Mouse (Mus musculus) G1E (cell line): Measurements from ENCODE around the gene Hyou1. TPM values are rescaled to one million over a fixed set of nuclear protein-coding genes. Genes with fewer than 3 reads are reported as not detected.

Source experiments
- ATAC-seq: 2 replicates; pipeline ENCODE4 v1.8.0; 2016; ENCODE audit warnings: mild to moderate bottlenecking; ENCODE audit not compliant: insufficient number of reproducible peaks, poor library complexity, low FRiP score, severe bottlenecking; ENCODE audit errors: extremely low read depth
- DNase-seq: peaks from one replicate; pipeline ENCODE4 v3.0.0; 2012; ENCODE audit warnings: low spot score
- H3K27me3 ChIP-seq: 2 replicates; pipeline ENCODE4 v1.6.1; 2012; ENCODE audit warnings: mild to moderate bottlenecking, low read length, inconsistent platforms; ENCODE audit not compliant: insufficient read depth
- H3K36me3 ChIP-seq: replicated peaks from 2 replicates; pipeline ENCODE3; 2012; ENCODE audit warnings: mild to moderate bottlenecking, inconsistent platforms
- H3K4me1 ChIP-seq: 2 replicates; pipeline ENCODE4 v1.6.1; 2012; ENCODE audit warnings: low read depth, low read length, inconsistent platforms, mixed read lengths; ENCODE audit not compliant: insufficient read depth
- H3K4me3 ChIP-seq: 2 replicates; pipeline ENCODE4 v1.5.1; 2012; ENCODE audit warnings: low read depth, mild to moderate bottlenecking, inconsistent platforms, low read length, moderate library complexity, mixed read lengths
- H3K9me3 ChIP-seq: replicated peaks from 2 replicates; pipeline ENCODE4 v1.6.1; 2012; ENCODE audit warnings: inconsistent platforms
- CTCF ChIP-seq: IDR thresholded peaks from 2 replicates; pipeline ENCODE4 v1.5.1; 2012; ENCODE audit warnings: low read depth, low read length, inconsistent platforms, mixed read lengths
- GATA1 ChIP-seq: IDR thresholded peaks from 2 replicates; pipeline ENCODE4 v1.6.1; 2012; ENCODE audit warnings: borderline replicate concordance, low read length, inconsistent platforms, mixed read lengths
- GATA2 ChIP-seq: IDR thresholded peaks from 2 replicates; pipeline ENCODE4 v1.6.1; 2012; ENCODE audit warnings: low read depth, low read length, inconsistent platforms, borderline replicate concordance
- POLR2AphosphoS5 ChIP-seq: IDR thresholded peaks from 2 replicates; pipeline ENCODE4 v1.6.1; 2012; ENCODE audit warnings: low read depth, low read length, inconsistent platforms; ENCODE audit not compliant: insufficient replicate concordance
- TAL1 ChIP-seq: conservative IDR thresholded peaks from 2 replicates; pipeline ENCODE4 v1.6.1; 2012; ENCODE audit warnings: low read depth, low read length, inconsistent platforms, mixed read lengths
- polyA plus RNA-seq: library from polyadenylated mRNA; stranded (reverse); fragments of >175 nt; gene quantifications from 2 replicates; pipeline ENCODE4 v1.2.3, GENCODE M21; 2012
- total RNA-seq, 2 experiments: library from RNA; stranded (forward) in 1 of 2; stranded (reverse) in 1 of 2; fragments of 200-1000 nt in 1 of 2; fragments of >200 nt in 1 of 2; fragmentation: Nextera tagmentation in 1 of 2; gene quantifications; 2 replicates each; pipeline ENCODE4 v1.2.3; 2014 to 2017

Hyou1 gene
- total and polyA plus RNA-seq, 3 experiments, result 27.9 to 51.8 (median 36.6) TPM

- DNase-seq (peak; percentile 63), ATAC-seq (peak; percentile 60)
- Histone ChIP-seq H3K27me3 (no peaks in the 10 kb centered on the region), H3K36me3 (peaks cover 75% of the 10 kb centered on the region), H3K4me1 (peaks cover 70% of the 10 kb centered on the region), H3K9me3 (no peaks in the 10 kb centered on the region), H3K4me3 (peak overlapping the region; percentile 85)
- no peak for TF ChIP-seq CTCF
- no peak for TF ChIP-seq GATA1
- TF ChIP-seq TAL1, result peak; percentile 87
- no peak for TF ChIP-seq POLR2AphosphoS5
- no peak for TF ChIP-seq GATA2
Observed at GRCm38 (mm10) chr9:44343290-44343689, 36.0 kb upstream of the Hyou1 start.

GRCm38 (mm10) chr9:44343781-44344421, 35.4 kb upstream of the Hyou1 start, which contains the start of gene Hmbs:
Gene Hmbs (minus strand): TSS chr9:44344228.
- Histone ChIP-seq H3K9me3 (no peaks in the 10 kb centered on the region), H3K27me3 (no peaks in the 10 kb centered on the region), H3K36me3 (peaks cover 75% of the 10 kb centered on the region), H3K4me3 (peak within 1 kb of the TSS; percentile 85), H3K4me1 (peaks cover 68% of the 10 kb centered on the region)
- DNase-seq (peak; percentile 84), ATAC-seq (peak; percentile 51)
- no peak for TF ChIP-seq CTCF
- TF ChIP-seq GATA2, result no peak
- no peak for TF ChIP-seq GATA1
- no peak for TF ChIP-seq POLR2AphosphoS5
- TF ChIP-seq TAL1, result no peak

- ATAC-seq (no peak), DNase-seq (no peak)
- TF ChIP-seq CTCF (no peak), GATA1 (no peak), TAL1 (no peak), POLR2AphosphoS5 (no peak), GATA2 (no peak)
- Histone ChIP-seq H3K36me3 (peaks cover 72% of the 10 kb centered on the region), H3K9me3 (no peaks in the 10 kb centered on the region), H3K4me3 (no peak overlapping the region), H3K27me3 (no peaks in the 10 kb centered on the region), H3K4me1 (peaks cover 52% of the 10 kb centered on the region)
Observed at GRCm38 (mm10) chr9:44345570-44346433, 33.5 kb upstream of the Hyou1 start.

- TF ChIP-seq GATA2 (no peak), TAL1 (no peak), GATA1 (no peak), POLR2AphosphoS5 (no peak), CTCF (no peak)
- H3K9me3 ChIP-seq, result no peaks in the 10 kb centered on the region
- DNase-seq (no peak), ATAC-seq (no peak)
- H3K4me1 ChIP-seq, result peaks cover 38% of the 10 kb centered on the region
- peaks cover 72% of the 10 kb centered on the region for H3K36me3 ChIP-seq
- H3K4me3 ChIP-seq, result no peak overlapping the region
- H3K27me3 ChIP-seq, result no peaks in the 10 kb centered on the region
Observed at GRCm38 (mm10) chr9:44347166-44347565, 32.1 kb upstream of the Hyou1 start.

GRCm38 (mm10) chr9:44347621-44348020, 31.7 kb upstream of the Hyou1 start:
- no peak for DNase-seq
- H3K4me1 ChIP-seq, result peaks cover 37% of the 10 kb centered on the region
- H3K27me3 ChIP-seq, result no peaks in the 10 kb centered on the region
- no peak for TF ChIP-seq CTCF
- TF ChIP-seq GATA1, result no peak
- TF ChIP-seq TAL1, result no peak
- TF ChIP-seq POLR2AphosphoS5, result no peak
- TF ChIP-seq GATA2, result no peak
- H3K36me3 ChIP-seq, result peaks cover 73% of the 10 kb centered on the region
- no peak for ATAC-seq
- no peak overlapping the region for H3K4me3 ChIP-seq
- no peaks in the 10 kb centered on the region for H3K9me3 ChIP-seq

- H3K4me3 ChIP-seq, result no peak overlapping the region
- H3K27me3 ChIP-seq, result no peaks in the 10 kb centered on the region
- H3K36me3 ChIP-seq, result peaks cover 80% of the 10 kb centered on the region
- ATAC-seq, result no peak
- H3K9me3 ChIP-seq, result no peaks in the 10 kb centered on the region
- DNase-seq, result no peak
- no peak for TF ChIP-seq CTCF
- no peak for TF ChIP-seq TAL1
- no peak for TF ChIP-seq POLR2AphosphoS5
- H3K4me1 ChIP-seq, result peaks cover 34% of the 10 kb centered on the region
Observed at GRCm38 (mm10) chr9:44348546-44348945, 30.7 kb upstream of the Hyou1 start.
